Comparison of ENCODE assay signal across 8 mouse cellular contexts in genomic region chr10:67055867-67056856, GRCm38 (mm10). TPM values are rescaled to one million over a fixed set of nuclear protein-coding genes. Genes with fewer than 3 reads are reported as not detected.
DNase-seq lines count a peak whose midpoint lies in the region; ATAC-seq and TF ChIP-seq lines count a peak whose summit lies in the region.

No protein-coding gene starts in this region.

- peak; percentile 36; the same call in 1 of the 2 replicates for TF ChIP-seq POLR2A in cerebellum, adult 2 months (IDR thresholded peaks at IDR 0.05; ENCODE audit: borderline replicate concordance, insufficient read depth, low read length)
- no peak for TF ChIP-seq POLR2A in thymus, adult 2 months (IDR thresholded peaks at IDR 0.05; ENCODE audit: control insufficient read depth, extremely low read depth, insufficient read depth, low read length, poor library complexity)

- no peaks in the 10 kb centered on the region for H3K36me3 ChIP-seq in heart, embryonic 10.5 days
- no peaks in the 10 kb centered on the region for H3K36me3 ChIP-seq in limb, embryonic 15.5 days
- H3K36me3 ChIP-seq in stomach, postnatal 0 days (ENCODE audit: control insufficient read depth, insufficient read depth, low read length): no peaks in the 10 kb centered on the region
- no peaks in the 10 kb centered on the region for H3K36me3 ChIP-seq in thymus, adult 2 months (ENCODE audit: control insufficient read depth, insufficient read depth, low read length)

- H3K9me3 ChIP-seq in heart, embryonic 10.5 days: no peaks in the 10 kb centered on the region
- H3K9me3 ChIP-seq in limb, embryonic 15.5 days: no peaks in the 10 kb centered on the region
- H3K9me3 ChIP-seq in stomach, postnatal 0 days (ENCODE audit: control insufficient read depth, low read length): no peaks in the 10 kb centered on the region

- peak overlapping the region; percentile 100 for H3K27ac ChIP-seq in cerebellum, adult 2 months (ENCODE audit: insufficient read depth, low read length)
- H3K27ac ChIP-seq in heart, embryonic 10.5 days: peak overlapping the region; percentile 75
- H3K27ac ChIP-seq in limb, embryonic 15.5 days: peak overlapping the region; percentile 62
- H3K27ac ChIP-seq in stomach, postnatal 0 days (replicated peaks): peak overlapping the region; percentile 94
- H3K27ac ChIP-seq in thymus, adult 2 months (ENCODE audit: control insufficient read depth, insufficient read depth, low read length): no peak overlapping the region

- intact Hi-C loops in heart, postnatal 14 days (cut with DNase I): loop anchor here (2.0 to 5.0 kb wide), 3 partner anchors 31 to 131 kb away; no protein-coding TSS in a partner anchor

- DNase-seq in heart, adult 18-20 months: peak; percentile 72 to 84
- DNase-seq in heart, postnatal 14 days: no peak
- peak; percentile 77 to 93 for DNase-seq in cerebellum, adult 2 months
- no peak for DNase-seq in heart, embryonic 10.5 days (ENCODE audit: low spot score)
- peak; percentile 60 for DNase-seq in stomach, postnatal 0 days (ENCODE audit: low spot score)
- no peak for DNase-seq in thymus, adult 2 months
- DNase-seq in frontal cortex, postnatal 25 days (ENCODE audit: low spot score in 2 of 2): no peak

- no peaks in the 10 kb centered on the region for H3K27me3 ChIP-seq in cerebellum, adult 2 months (ENCODE audit: control insufficient read depth, insufficient read depth, low read length)
- no peaks in the 10 kb centered on the region for H3K27me3 ChIP-seq in heart, embryonic 10.5 days (ENCODE audit: insufficient read depth, poor library complexity, severe bottlenecking)
- H3K27me3 ChIP-seq in limb, embryonic 15.5 days: no peaks in the 10 kb centered on the region
- no peaks in the 10 kb centered on the region for H3K27me3 ChIP-seq in stomach, postnatal 0 days (ENCODE audit: control insufficient read depth, insufficient read depth, low read length)
- H3K27me3 ChIP-seq in thymus, adult 2 months (ENCODE audit: control insufficient read depth, insufficient read depth, low read length): no peaks in the 10 kb centered on the region

- no peak overlapping the region for H3K4me3 ChIP-seq in cerebellum, adult 2 months (replicated peaks; ENCODE audit: insufficient read depth, low read depth, low read length)
- peak overlapping the region; percentile 24; the same call in 1 of the 2 replicates for H3K4me3 ChIP-seq in heart, embryonic 10.5 days
- no peak overlapping the region for H3K4me3 ChIP-seq in limb, embryonic 15.5 days
- no peak overlapping the region; the same call in 1 of the 2 replicates for H3K4me3 ChIP-seq in stomach, postnatal 0 days (ENCODE audit: low read depth, low read length)
- H3K4me3 ChIP-seq in thymus, adult 2 months (ENCODE audit: control insufficient read depth, insufficient read depth, low read length): no peak overlapping the region

- no peak for ATAC-seq in limb, embryonic 15.5 days (ENCODE audit: insufficient number of reproducible peaks, low FRiP score, low TSS enrichment, low read depth)
- ATAC-seq in stomach, postnatal 0 days (ENCODE audit: low FRiP score, low TSS enrichment): peak; percentile 62

- peaks cover 32% of the 10 kb centered on the region for H3K4me1 ChIP-seq in cerebellum, adult 2 months (ENCODE audit: control insufficient read depth, insufficient read depth, low read length)
- peaks cover 50% of the 10 kb centered on the region for H3K4me1 ChIP-seq in heart, embryonic 10.5 days
- H3K4me1 ChIP-seq in limb, embryonic 15.5 days: peaks cover 55% of the 10 kb centered on the region
- peaks cover 9% of the 10 kb centered on the region; the same call in 1 of the 2 replicates for H3K4me1 ChIP-seq in stomach, postnatal 0 days (replicated peaks; ENCODE audit: control insufficient read depth, insufficient read depth)
- H3K4me1 ChIP-seq in thymus, adult 2 months (replicated peaks; ENCODE audit: control insufficient read depth, insufficient read depth, low read length): peaks cover 4% of the 10 kb centered on the region

- H3K4me2 ChIP-seq in limb, embryonic 15.5 days: 0 out of 2 replicates have a peak overlapping the region, but pooled peaks have one; percentile 10
- H3K4me2 ChIP-seq in stomach, postnatal 0 days (replicated peaks; ENCODE audit: low read depth): peak overlapping the region; percentile 25

- TF ChIP-seq EP300 in stomach, postnatal 0 days (optimal IDR thresholded peaks at IDR 0.05): peak; percentile 71

- no peak overlapping the region for H3K9ac ChIP-seq in limb, embryonic 15.5 days
- H3K9ac ChIP-seq in stomach, postnatal 0 days (ENCODE audit: low read length): peak overlapping the region; percentile 9; the same call in 1 of the 2 replicates

- 13% methylated on average over 17 of the region's 17 CpGs for WGBS in cerebellum, adult 2 months
- WGBS in heart, embryonic 10.5 days: 32% methylated on average over 17 of the region's 17 CpGs
- WGBS in limb, embryonic 15.5 days: 29% methylated on average over 17 of the region's 17 CpGs
- WGBS in stomach, postnatal 0 days: 18% methylated on average over 17 of the region's 17 CpGs
- WGBS in thymus, adult 2 months: 91% methylated on average over 17 of the region's 17 CpGs

- no peak for TF ChIP-seq CTCF in cerebellum, adult 2 months (IDR thresholded peaks at IDR 0.05; ENCODE audit: borderline replicate concordance, insufficient read depth, low read depth, low read length)
- TF ChIP-seq CTCF in stomach, postnatal 0 days (IDR thresholded peaks at IDR 0.05; ENCODE audit: low read depth): no peak
- no peak for TF ChIP-seq CTCF in thymus, adult 2 months (IDR thresholded peaks at IDR 0.05; ENCODE audit: borderline replicate concordance, control insufficient read depth, extremely low read depth, insufficient read depth, low read length, poor library complexity)

RNA-seq across cellular contexts. Expression of gene Jmjd1c, which starts 39.8 kb away (rescaled TPM):
- 10 to 100 TPM; 31.5 to 34.6 TPM for total RNA-seq in heart, adult 18-20 months (2021)
- total RNA-seq in heart, postnatal 14 days (2021): 10 to 100 TPM; 46.4 to 46.8 TPM
- polyA plus RNA-seq in cerebellum, adult 2 months (2012; rRNA removed): 56.3 and 63.8 TPM in 2 replicates
- 27.8 and 30.4 TPM in 2 replicates for polyA plus RNA-seq in heart, embryonic 10.5 days (2016; fragmentation: Nextera tagmentation; extraction: Ambion mirVana)
- 41.8 and 46.5 TPM in 2 replicates for polyA plus RNA-seq in limb, embryonic 15.5 days (2015; fragmentation: Nextera tagmentation; extraction: Ambion mirVana)
- 28.8 and 30.7 TPM in 2 replicates for polyA plus RNA-seq in stomach, postnatal 0 days (2015; fragmentation: Nextera tagmentation; extraction: Ambion mirVana)
- 31.5 and 38.4 TPM in 2 replicates for polyA plus RNA-seq in thymus, adult 2 months (2012; rRNA removed)

RNA-seq across cellular contexts. Expression of gene Reep3, which starts 40.6 kb away (rescaled TPM):
- 10 to 100 TPM; 16.0 to 19.6 TPM for total RNA-seq in heart, adult 18-20 months (2021)
- total RNA-seq in heart, postnatal 14 days (2021): 10 to 100 TPM; 28.4 to 31.5 TPM
- 44.0 and 45.2 TPM in 2 replicates for polyA plus RNA-seq in cerebellum, adult 2 months (2012; rRNA removed)
- polyA plus RNA-seq in heart, embryonic 10.5 days (2016; fragmentation: Nextera tagmentation; extraction: Ambion mirVana): 21.2 and 26.1 TPM in 2 replicates
- polyA plus RNA-seq in limb, embryonic 15.5 days (2015; fragmentation: Nextera tagmentation; extraction: Ambion mirVana): 54.9 and 55.0 TPM in 2 replicates
- 38.2 and 38.6 TPM in 2 replicates for polyA plus RNA-seq in stomach, postnatal 0 days (2015; fragmentation: Nextera tagmentation; extraction: Ambion mirVana)
- polyA plus RNA-seq in thymus, adult 2 months (2012; rRNA removed): 12.9 and 13.2 TPM in 2 replicates

Comparison
In these comparisons a context has a peak if more than half of its experiments do, and no peak if none do; other contexts are left out.
1. DNase-seq: peak in heart, adult 18-20 months (2 of 2), cerebellum, adult 2 months (2 of 2) and stomach, postnatal 0 days (single experiment); none in heart, postnatal 14 days (0 of 2), heart, embryonic 10.5 days (single experiment), thymus, adult 2 months (single experiment) and frontal cortex, postnatal 25 days (0 of 2).